In genomic region chr16:31834011-31834584, GRCm38 (mm10) we compare ENCODE assay signal across 10 mouse cellular contexts. TPM values are rescaled to one million over a fixed set of nuclear protein-coding genes. Genes with fewer than 3 reads are reported as not detected.
DNase-seq lines count a peak whose midpoint lies in the region; ATAC-seq lines count a peak whose summit lies in the region.
"Had no signal": no experiment of that assay in that cellular context is flagged by ENCODE, and none has a peak within 500 bp of the region (broad histone marks: within the 10 kb centered on the region; RNA-seq: fewer than 3 reads in every experiment).

No protein-coding gene starts in this region.

- H3K9me3 ChIP-seq in heart, embryonic 11.5 days (replicated peaks; ENCODE audit: control insufficient read depth, low read length): no peaks in the 10 kb centered on the region
- H3K9me3 ChIP-seq in lung, embryonic 16.5 days (ENCODE audit: control insufficient read depth, low read length): no peaks in the 10 kb centered on the region

- DNase-seq in heart, adult 18-20 months: peak; percentile 19 to 31
- DNase-seq in NIH3T3 (ENCODE audit: low read depth): peak; percentile 67
- DNase-seq in heart, adult 8-10 months (ENCODE audit: low spot score): peak; percentile 25
- no peak for DNase-seq in T-cell, adult 2 months (ENCODE audit: low spot score)
- no peak for DNase-seq in left cerebral cortex, adult 11 months (ENCODE audit: low spot score)
- DNase-seq in thymus, postnatal 25 days: no peak
- DNase-seq: liver, postnatal 0 days; thymus, postnatal 14 days had no signal

- no peak overlapping the region for H3K9ac ChIP-seq in heart, embryonic 11.5 days (ENCODE audit: low read depth, low read length)
- no peak overlapping the region for H3K9ac ChIP-seq in lung, embryonic 16.5 days (ENCODE audit: low read length)
- H3K9ac ChIP-seq: liver, postnatal 0 days had no signal

- no peaks in the 10 kb centered on the region for H3K4me1 ChIP-seq in heart, embryonic 11.5 days (ENCODE audit: control insufficient read depth, insufficient read depth, low read length)
- no peaks in the 10 kb centered on the region for H3K4me1 ChIP-seq in lung, embryonic 16.5 days (replicated peaks; ENCODE audit: control insufficient read depth, insufficient read depth, low read length)

- WGBS in heart, embryonic 11.5 days (ENCODE audit: insufficient replicate concordance): 58% methylated on average over 7 of the region's 7 CpGs
- WGBS in lung, embryonic 16.5 days: 43% methylated on average over 7 of the region's 7 CpGs

- no peak overlapping the region for H3K4me2 ChIP-seq in heart, embryonic 11.5 days
- no peak overlapping the region for H3K4me2 ChIP-seq in lung, embryonic 16.5 days (ENCODE audit: low read depth, low read length)

- ATAC-seq in heart, embryonic 11.5 days (replicated peaks; ENCODE audit: insufficient number of reproducible peaks, low FRiP score, low TSS enrichment): no peak
- ATAC-seq in lung, embryonic 16.5 days (ENCODE audit: low read depth): 0 out of 2 replicates have a peak, but pooled peaks have one; percentile 26
- ATAC-seq: liver, postnatal 0 days had no signal

- H3K27ac ChIP-seq in heart, embryonic 11.5 days (ENCODE audit: low read depth, low read length): no peak overlapping the region
- peak overlapping the region; percentile 49 for H3K27ac ChIP-seq in lung, embryonic 16.5 days (ENCODE audit: low read length)

- H3K27me3 ChIP-seq in heart, embryonic 11.5 days (ENCODE audit: control insufficient read depth, insufficient read depth, low read length): no peaks in the 10 kb centered on the region
- no peaks in the 10 kb centered on the region for H3K27me3 ChIP-seq in lung, embryonic 16.5 days (ENCODE audit: control insufficient read depth, insufficient read depth, low read depth, low read length)

- H3K4me3 ChIP-seq in heart, embryonic 11.5 days (ENCODE audit: low read depth, low read length): no peak overlapping the region
- no peak overlapping the region for H3K4me3 ChIP-seq in lung, embryonic 16.5 days (ENCODE audit: low read length)

- no peaks in the 10 kb centered on the region; the same call in 1 of the 2 replicates for H3K36me3 ChIP-seq in heart, embryonic 11.5 days (ENCODE audit: control insufficient read depth, insufficient read depth, low read length)
- peaks cover 13% of the 10 kb centered on the region for H3K36me3 ChIP-seq in lung, embryonic 16.5 days (ENCODE audit: control insufficient read depth, insufficient read depth, low read length)

RNA-seq across cellular contexts. Expression of gene Meltf, which starts 44.5 kb away (rescaled TPM):
- total RNA-seq in heart, adult 18-20 months (2021): under 1 TPM in 1 of 2 experiments, not detected in 1; 0.08 TPM
- not detected in 2 replicates for polyA plus RNA-seq in heart, embryonic 11.5 days (2014; fragmentation: Nextera tagmentation; extraction: Ambion mirVana)
- not detected for total RNA-seq in heart, adult 8-10 months (2022)
- 0.13 and 0.18 TPM in 2 replicates for polyA plus RNA-seq in lung, embryonic 16.5 days (2015; fragmentation: Nextera tagmentation; extraction: Ambion mirVana)

Comparison
In these comparisons a context has a peak if more than half of its experiments do, and no peak if none do; other contexts are left out.
1. DNase-seq: peak in heart, adult 18-20 months (2 of 2), NIH3T3 (single experiment) and heart, adult 8-10 months (single experiment); none in T-cell, adult 2 months (single experiment), left cerebral cortex, adult 11 months (single experiment) and thymus, postnatal 25 days (single experiment).